Mouse (Mus musculus): ENCODE results near the gene Prl7c1.
"Not testable (repeated sequence)": the region's sequence is repeated elsewhere in the genome, so short reads cannot be mapped to it uniquely, and the experiment has no call there.

Gene Prl7c1

GRCm38 (mm10) chr13:27780704-27781103 lies at the start of gene Prl7c1:
TSS of gene Prl7c1 (minus strand) at chr13:27780804.
- not testable (repeated sequence) for DNase-seq (ENCODE audit: extremely low spot score)

GRCm38 (mm10) chr13:27802765-27803164 lies 22.2 kb upstream of the Prl7c1 start:
- no peak for DNase-seq (ENCODE audit: extremely low spot score)

GRCm38 (mm10) chr13:27801354-27801753 lies 20.8 kb upstream of the Prl7c1 start, which contains the start of gene Prl2a1:
TSS of gene Prl2a1 (plus strand) at chr13:27801654.
- no peak for DNase-seq (ENCODE audit: extremely low spot score)

GRCm38 (mm10) chr13:27799303-27799702 lies 18.7 kb upstream of the Prl7c1 start:
- no peak for DNase-seq (ENCODE audit: extremely low spot score)

- DNase-seq (ENCODE audit: extremely low spot score) = no peak
These were observed 46.0 kb downstream of the Prl7c1 start for GRCm38 (mm10) chr13:27734512-27735186.

- not testable (repeated sequence) for DNase-seq (ENCODE audit: extremely low spot score)
These were observed 50.2 kb downstream of the Prl7c1 start for GRCm38 (mm10) chr13:27730286-27730959.

- DNase-seq (ENCODE audit: extremely low spot score) = not testable (repeated sequence)
These were observed 55.5 kb downstream of the Prl7c1 start for GRCm38 (mm10) chr13:27725057-27725456.
